Mouse (Mus musculus) heart, postnatal 0 days (tissue): ENCODE results near the gene Napa.

Experiments
- CTCF ChIP-seq: IDR thresholded peaks from 2 replicates; pipeline ENCODE4 v1.5.1; 2016; ENCODE audit warnings: antibody characterized with exemption, control low read depth, low read depth
- EP300 ChIP-seq: IDR thresholded peaks from 2 replicates; pipeline ENCODE4 v1.6.1; 2016; ENCODE audit warnings: antibody characterized with exemption, low read depth

- TF ChIP-seq CTCF (no peak), EP300 (no peak)
Measured at GRCm38 (mm10) chr7:16057136-16057534, 41.1 kb upstream of the Napa start.
